Mouse (Mus musculus) Muller cell, postnatal 12 days (primary cell): ENCODE data around the gene Mgll.

Experiments
- DNase-seq: peaks from one replicate; pipeline ENCODE4 v3.0.0-alpha.2; 2015; ENCODE audit errors: inconsistent ontology term

The Mgll gene

GRCm38 (mm10) chr6:88844901-88845565 is 120.8 kb downstream of the Mgll start:
- no peak for DNase-seq

- no peak for DNase-seq
Observed at GRCm38 (mm10) chr6:88847571-88847970, 123.4 kb downstream of the Mgll start.

GRCm38 (mm10) chr6:88849270-88849669 is 125.1 kb downstream of the Mgll start:
- DNase-seq, result no peak

- DNase-seq, result no peak
Observed at GRCm38 (mm10) chr6:88850034-88850433, 125.8 kb downstream of the Mgll start.

- DNase-seq, result no peak
Observed at GRCm38 (mm10) chr6:88854509-88854908, 130.3 kb downstream of the Mgll start.

GRCm38 (mm10) chr6:88855636-88856035 is 131.4 kb downstream of the Mgll start:
- DNase-seq, result peak; percentile 51

- DNase-seq, result no peak
Observed at GRCm38 (mm10) chr6:88857249-88857648, 133.0 kb downstream of the Mgll start.

GRCm38 (mm10) chr6:88857830-88858229 is 133.6 kb downstream of the Mgll start:
- DNase-seq, result no peak

GRCm38 (mm10) chr6:88858341-88858740 is 134.1 kb downstream of the Mgll start:
- no peak for DNase-seq

- peak; percentile 71 for DNase-seq
Observed at GRCm38 (mm10) chr6:88860914-88861313, 136.7 kb downstream of the Mgll start.

- no peak for DNase-seq
Observed at GRCm38 (mm10) chr6:88865704-88866103, 141.5 kb downstream of the Mgll start.

GRCm38 (mm10) chr6:88869459-88869858 is 145.2 kb downstream of the Mgll start:
- DNase-seq, result peak; percentile 38

GRCm38 (mm10) chr6:88870594-88870993 is 146.4 kb downstream of the Mgll start:
- DNase-seq, result no peak

GRCm38 (mm10) chr6:88871546-88871945 is 147.3 kb downstream of the Mgll start:
- DNase-seq, result no peak

GRCm38 (mm10) chr6:88872811-88873210 is 148.6 kb downstream of the Mgll start:
- DNase-seq, result no peak

- DNase-seq, result no peak
Observed at GRCm38 (mm10) chr6:88873965-88874867, 150.0 kb downstream of the Mgll start.

GRCm38 (mm10) chr6:88874868-88875508 is 150.8 kb downstream of the Mgll start, which contains the start of gene Podxl2:
Podxl2 (minus strand) TSS chr6:88875044.
- DNase-seq, result peak; percentile 80
